Mouse (Mus musculus) Muller cell, postnatal 12 days (primary cell): Measurements from ENCODE around the gene Wfdc1.
A peak's percentile ranks its signal among the peaks of the same experiment; 100 is the strongest.

Experiments used
- DNase-seq: peaks from one replicate; pipeline ENCODE4 v3.0.0-alpha.2; 2015; ENCODE audit errors: inconsistent ontology term

Gene Wfdc1

DNA sequence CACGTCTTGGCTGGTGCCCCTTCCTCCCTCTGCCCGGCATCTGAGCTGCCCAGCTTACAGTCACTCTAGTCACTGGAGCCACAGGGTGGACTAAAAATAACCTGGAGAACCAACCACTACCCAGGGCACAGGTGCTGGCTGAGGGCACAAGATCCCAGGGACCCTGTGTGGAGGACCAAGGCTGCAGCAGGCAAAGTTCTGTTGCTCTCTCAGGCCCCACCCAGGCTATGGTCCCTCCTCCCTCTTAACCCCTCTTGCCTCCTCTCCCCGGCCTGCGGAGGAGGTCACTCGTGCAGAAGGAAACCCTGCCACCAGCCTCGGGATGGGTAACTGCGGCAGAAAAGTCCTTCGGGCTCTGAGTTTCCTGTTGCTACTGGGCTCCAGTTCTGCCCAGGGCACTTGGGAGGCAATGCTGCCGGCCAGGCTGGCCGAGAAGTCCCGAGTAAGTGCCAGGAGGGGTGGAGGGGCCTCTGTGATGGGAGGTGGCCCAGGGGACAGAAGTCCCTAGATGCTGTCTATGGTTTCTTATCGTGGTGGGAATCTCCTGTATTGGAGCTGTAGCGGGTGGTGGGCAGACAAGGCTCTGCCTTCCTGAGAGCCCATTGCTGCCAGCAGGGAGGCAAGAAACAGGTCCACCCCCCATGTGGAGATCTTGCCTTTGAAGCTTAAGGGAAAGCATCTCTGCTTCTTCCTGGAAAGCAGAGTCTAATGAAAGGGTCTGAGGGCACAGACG, at the start of gene Wfdc1:
Wfdc1 (plus strand) TSS at position 147 of the 733 bp plus-strand sequence.
- DNase-seq, result peak; percentile 60

GRCm38 (mm10) chr8:119616811-119617210, 49.4 kb upstream of the Wfdc1 start:
- DNase-seq, result no peak

GRCm38 (mm10) chr8:119617586-119617985, 48.6 kb upstream of the Wfdc1 start:
- DNase-seq, result no peak

DNA sequence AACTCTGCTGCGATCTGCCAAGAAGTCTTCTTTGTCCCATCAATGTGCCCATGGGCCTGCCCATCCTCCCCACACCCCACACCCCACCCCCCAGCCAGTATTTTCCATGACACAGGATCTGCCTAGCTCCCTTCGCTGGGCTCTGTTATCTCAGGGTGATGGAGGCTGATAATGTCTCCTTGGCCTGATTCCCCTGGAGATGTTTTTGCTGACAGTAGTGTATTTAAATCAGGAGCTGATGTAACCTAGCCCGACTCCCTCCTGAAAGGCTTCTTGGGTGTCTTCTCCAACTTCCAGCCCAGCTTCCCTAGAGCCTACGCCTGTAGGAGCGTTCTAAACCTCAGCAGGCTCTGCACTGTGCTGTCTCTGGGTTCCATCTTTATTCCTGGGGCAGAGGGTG, 47.3 kb upstream of the Wfdc1 start:
- DNase-seq, result no peak

DNA sequence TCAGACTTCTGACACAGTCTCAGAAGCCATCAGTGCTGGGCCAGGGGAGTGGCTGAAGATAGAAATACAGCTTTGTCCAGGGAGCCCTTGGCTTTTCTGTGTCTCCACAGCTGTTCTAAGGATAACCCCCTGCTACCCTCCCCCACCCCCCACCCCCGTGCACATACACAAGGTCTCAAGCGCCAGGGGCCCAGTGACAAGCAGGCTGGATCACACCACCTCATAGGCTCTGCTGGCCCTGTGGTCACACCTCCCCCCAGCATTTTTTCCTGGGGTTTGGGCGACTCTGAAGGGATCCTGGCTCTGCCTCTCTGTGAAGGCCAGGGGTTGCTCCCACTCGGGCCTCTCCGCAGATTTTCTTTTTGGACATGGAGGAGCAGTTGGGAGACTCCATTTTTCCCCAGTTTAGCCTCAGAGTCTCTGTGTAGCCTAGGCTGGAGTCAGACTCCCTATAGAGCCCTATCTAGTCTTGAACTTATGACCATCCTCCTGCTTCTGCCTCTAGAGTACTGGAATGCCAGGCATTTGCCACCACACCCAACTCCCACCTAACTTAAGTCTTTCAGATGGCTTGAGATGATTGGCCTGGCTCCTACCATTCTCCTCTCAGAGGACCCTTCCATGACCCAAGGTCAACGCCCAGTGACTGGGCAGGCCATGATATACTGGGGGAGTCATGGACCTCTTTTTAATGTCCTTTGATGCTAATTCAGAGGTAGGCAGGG, 45.9 kb upstream of the Wfdc1 start:
- no peak for DNase-seq

- DNase-seq, result no peak
Observed at GRCm38 (mm10) chr8:119620848-119621465, 45.2 kb upstream of the Wfdc1 start.

- no peak for DNase-seq
Observed at GRCm38 (mm10) chr8:119622555-119622954, 43.6 kb upstream of the Wfdc1 start.

DNA sequence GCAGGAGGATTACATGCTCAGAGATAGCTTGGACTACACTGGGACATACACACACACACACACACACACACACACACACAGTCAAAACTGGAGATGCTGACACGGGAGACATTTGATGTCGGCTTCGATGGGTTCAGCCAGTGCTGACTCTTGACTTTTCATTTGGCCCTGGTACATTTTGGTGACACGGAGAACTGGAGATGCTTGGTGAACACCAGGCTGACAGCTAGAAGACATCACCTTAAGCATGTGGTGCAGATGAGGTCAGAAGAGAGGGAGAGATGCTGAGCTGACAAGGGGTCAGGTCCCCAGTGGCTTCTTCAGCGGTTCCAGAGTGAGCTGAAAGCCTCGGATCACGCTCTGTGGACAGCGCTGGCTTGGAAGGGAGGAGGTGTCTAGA, 43.1 kb upstream of the Wfdc1 start:
- no peak for DNase-seq

GRCm38 (mm10) chr8:119623744-119624143, 42.4 kb upstream of the Wfdc1 start:
- no peak for DNase-seq

DNA sequence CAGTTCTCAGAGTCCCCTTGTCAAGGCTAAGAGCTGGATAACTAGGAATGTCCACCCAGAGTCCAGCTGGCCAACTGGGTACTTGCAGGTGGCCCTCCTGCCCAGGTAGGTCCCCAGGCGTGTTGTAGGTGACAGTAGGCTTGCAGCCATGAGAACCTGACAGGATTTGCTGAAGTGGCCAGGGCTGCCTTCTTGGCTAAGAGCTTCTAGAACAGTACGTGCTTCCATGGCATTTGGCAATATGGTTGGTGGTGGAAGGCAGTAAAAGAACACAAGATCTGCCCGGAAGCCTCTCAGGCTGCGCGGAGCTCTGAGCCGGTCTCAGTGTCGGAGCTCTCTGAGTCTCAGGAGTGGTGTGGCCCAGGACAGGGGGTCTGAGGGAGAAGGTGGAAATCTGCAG, 41.2 kb upstream of the Wfdc1 start:
- DNase-seq, result no peak

- no peak for DNase-seq
Observed at GRCm38 (mm10) chr8:119625788-119626187, 40.4 kb upstream of the Wfdc1 start.

DNA sequence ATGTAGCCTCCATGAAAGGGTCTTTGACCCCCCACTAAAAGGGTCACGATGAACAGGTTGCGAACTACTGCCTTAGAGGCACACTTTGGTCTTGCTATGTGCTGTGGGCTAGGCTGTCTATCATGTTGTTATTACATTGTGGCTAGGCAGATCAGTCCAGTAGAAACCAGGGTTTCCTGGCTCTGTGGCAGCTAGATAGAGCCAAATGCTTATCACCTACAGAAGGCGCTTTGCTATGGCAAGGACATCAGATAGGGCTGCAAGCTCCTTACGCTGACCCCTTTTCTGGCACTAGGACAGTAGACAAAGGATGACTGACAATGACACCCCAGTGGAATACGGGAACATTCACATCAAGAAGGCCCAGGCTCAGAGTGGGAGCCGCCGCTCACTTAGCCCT, 39.0 kb upstream of the Wfdc1 start:
- no peak for DNase-seq

DNA sequence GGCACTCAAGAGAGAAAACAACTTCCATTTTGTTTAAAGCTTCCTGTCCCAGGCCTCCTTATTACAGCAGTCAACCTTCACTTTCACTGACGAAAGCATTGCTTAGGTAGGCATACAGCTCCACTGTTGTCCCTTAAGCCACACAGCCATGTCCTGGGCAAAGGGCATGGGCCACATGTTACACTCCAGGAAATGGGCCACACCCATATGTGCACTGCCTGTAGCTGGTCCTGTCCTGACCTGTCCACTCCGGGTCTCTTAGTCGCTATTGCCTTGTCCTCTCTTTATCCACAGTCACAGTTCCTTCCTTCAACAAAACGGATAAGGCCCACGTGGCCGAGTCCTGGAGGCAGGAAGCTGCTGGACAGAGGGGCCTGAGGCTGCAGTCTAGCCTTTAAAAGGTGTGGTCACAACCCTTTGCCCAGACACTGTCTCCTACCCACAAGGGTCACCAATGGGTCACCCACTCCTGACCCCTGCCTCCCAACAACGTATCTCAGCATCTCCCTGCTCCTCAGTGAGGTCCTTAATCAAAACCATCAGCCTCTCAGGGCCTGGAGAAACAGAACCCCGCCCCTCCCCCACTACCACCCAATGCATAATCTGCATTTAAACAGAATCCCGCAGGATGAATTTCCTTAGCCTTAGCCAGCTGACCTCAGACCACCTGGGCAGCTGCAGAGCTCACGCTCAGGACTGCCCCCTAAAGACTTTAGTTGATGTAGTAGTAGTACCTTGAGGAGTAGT, 38.4 kb upstream of the Wfdc1 start:
- DNase-seq, result no peak

- DNase-seq, result no peak
Observed at GRCm38 (mm10) chr8:119630841-119631240, 35.3 kb upstream of the Wfdc1 start.

- DNase-seq, result no peak
Observed at GRCm38 (mm10) chr8:119632246-119632645, 33.9 kb upstream of the Wfdc1 start.

GRCm38 (mm10) chr8:119632909-119633308, 33.3 kb upstream of the Wfdc1 start:
- DNase-seq, result no peak

GRCm38 (mm10) chr8:119634616-119635336, 31.4 kb upstream of the Wfdc1 start:
- DNase-seq, result peak; percentile 31

DNA sequence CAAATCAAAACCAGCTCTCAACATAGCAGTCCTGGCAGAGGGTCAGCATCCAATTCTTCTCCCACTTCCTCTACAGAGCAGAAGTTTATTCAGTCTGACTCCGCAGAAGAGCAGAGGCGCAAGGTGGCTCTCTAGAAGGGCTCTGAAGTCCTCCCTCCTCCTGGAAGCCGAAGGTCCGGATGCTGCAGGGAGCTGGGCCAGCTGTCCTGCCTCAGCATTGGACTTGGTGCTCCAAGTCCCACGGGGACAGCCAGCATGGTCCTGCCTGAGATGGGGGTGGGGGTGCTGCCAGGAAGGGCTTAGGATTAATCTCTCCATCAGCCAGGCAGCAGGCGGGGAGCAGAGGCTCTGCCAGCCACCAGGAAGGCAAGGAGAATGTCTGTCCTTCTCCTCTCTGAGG, 30.8 kb upstream of the Wfdc1 start, which contains the start of gene Kcng4:
Kcng4 (minus strand) TSS at position 303 of the 400 bp plus-strand sequence.
- DNase-seq, result no peak

- no peak for DNase-seq
Observed at GRCm38 (mm10) chr8:119635958-119636357, 30.2 kb upstream of the Wfdc1 start.

DNA sequence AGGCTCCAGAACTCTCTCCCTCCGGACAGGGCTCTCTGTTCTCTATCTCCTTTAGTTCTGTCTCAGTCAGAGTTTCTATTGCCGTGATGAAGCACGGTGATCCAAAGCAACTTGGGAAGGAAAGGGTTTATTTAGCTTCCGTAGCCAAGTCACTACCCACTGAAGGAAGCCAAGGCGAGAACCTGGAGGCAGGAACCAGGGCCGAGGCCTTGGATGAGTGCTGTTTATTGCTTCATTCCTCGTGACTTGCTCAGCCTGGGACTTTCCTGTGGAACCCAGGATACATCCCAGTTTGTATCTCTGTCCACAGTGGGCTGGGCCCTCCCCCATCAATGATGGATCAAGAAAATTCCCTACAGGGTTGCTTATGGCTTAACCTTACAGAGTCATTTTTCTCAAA, 29.4 kb upstream of the Wfdc1 start:
- DNase-seq, result no peak

DNA sequence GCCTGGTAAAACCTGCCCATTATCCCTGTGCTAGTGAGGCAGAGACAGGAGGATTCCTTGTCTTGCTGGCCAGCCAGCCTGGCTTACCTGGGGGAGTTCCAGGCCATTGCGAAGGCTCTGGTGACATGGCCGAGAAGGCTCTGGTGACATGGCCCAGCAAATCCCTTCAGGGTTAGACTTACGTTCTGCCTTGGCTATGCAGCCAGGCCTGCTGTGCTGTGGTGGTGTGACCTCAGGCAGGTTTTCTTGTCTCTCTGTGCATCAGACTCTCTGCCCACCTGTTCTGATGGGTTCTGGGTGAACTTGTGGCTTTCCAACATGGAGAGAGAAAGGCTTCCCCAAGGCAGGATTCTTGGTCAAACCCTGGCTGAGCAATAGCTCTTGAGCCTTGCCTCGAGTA, 28.8 kb upstream of the Wfdc1 start:
- DNase-seq, result no peak
